Mouse (Mus musculus): ENCODE measurements around the gene Slc16a1. TPM values are rescaled to one million over a fixed set of nuclear protein-coding genes. Genes with fewer than 3 reads are reported as not detected.
"Not testable (repeated sequence)": the region's sequence is repeated elsewhere in the genome, so short reads cannot be mapped to it uniquely, and the experiment has no call there.

Slc16a1 gene
- polyA plus RNA-seq, 2 experiments from 2014 or later = 6.7 to 11.2 TPM

- ATAC-seq = no peak
Measured at GRCm38 (mm10) chr3:104639749-104640368, 1.4 kb downstream of the Slc16a1 start.

- peak; percentile 30 for ATAC-seq
Measured at GRCm38 (mm10) chr3:104640855-104641254, 2.4 kb downstream of the Slc16a1 start.

GRCm38 (mm10) chr3:104641313-104641712, 2.8 kb downstream of the Slc16a1 start:
- peak; percentile 5 for ATAC-seq

GRCm38 (mm10) chr3:104643113-104643512, 4.6 kb downstream of the Slc16a1 start:
- ATAC-seq = no peak

- peak; percentile 70 for ATAC-seq
Measured at GRCm38 (mm10) chr3:104643810-104644270, 5.4 kb downstream of the Slc16a1 start.

- ATAC-seq = no peak
Measured at GRCm38 (mm10) chr3:104644371-104644770, 5.9 kb downstream of the Slc16a1 start.

GRCm38 (mm10) chr3:104654219-104654618, 15.8 kb downstream of the Slc16a1 start:
- no peak for ATAC-seq

GRCm38 (mm10) chr3:104654921-104655320, 16.5 kb downstream of the Slc16a1 start:
- no peak for ATAC-seq

- no peak for ATAC-seq
Measured at GRCm38 (mm10) chr3:104658706-104659105, 20.2 kb downstream of the Slc16a1 start.

- no peak for ATAC-seq
Measured at GRCm38 (mm10) chr3:104659758-104660157, 21.3 kb downstream of the Slc16a1 start.

- ATAC-seq = no peak
Measured at GRCm38 (mm10) chr3:104660522-104660921, 22.1 kb downstream of the Slc16a1 start.

GRCm38 (mm10) chr3:104662007-104662406, 23.5 kb downstream of the Slc16a1 start:
- no peak for ATAC-seq

GRCm38 (mm10) chr3:104662926-104663325, 24.5 kb downstream of the Slc16a1 start:
- ATAC-seq = no peak

GRCm38 (mm10) chr3:104666950-104667349, 28.5 kb downstream of the Slc16a1 start:
- ATAC-seq = no peak

GRCm38 (mm10) chr3:104667451-104667850, 29.0 kb downstream of the Slc16a1 start:
- ATAC-seq = no peak

- no peak for ATAC-seq
Measured at GRCm38 (mm10) chr3:104668989-104669388, 30.5 kb downstream of the Slc16a1 start.

GRCm38 (mm10) chr3:104669856-104670182, 31.4 kb downstream of the Slc16a1 start:
- ATAC-seq = no peak

- ATAC-seq = not testable (repeated sequence)
Measured at GRCm38 (mm10) chr3:104670183-104671020, 31.9 kb downstream of the Slc16a1 start.

GRCm38 (mm10) chr3:104671543-104671942, 33.1 kb downstream of the Slc16a1 start:
- no peak for ATAC-seq

GRCm38 (mm10) chr3:104672041-104672440, 33.6 kb downstream of the Slc16a1 start:
- no peak for ATAC-seq

- ATAC-seq = no peak
Measured at GRCm38 (mm10) chr3:104673642-104674328, 35.3 kb downstream of the Slc16a1 start.

- ATAC-seq = no peak
Measured at GRCm38 (mm10) chr3:104674329-104675220, 36.1 kb downstream of the Slc16a1 start.

Data from activated CD4-positive, CD25-positive, alpha-beta regulatory T cell, adult 4 months (primary cell).